Comparison of ENCODE assay signal across 17 mouse cellular contexts in genomic region chr1:161570762-161571161, GRCm38 (mm10).
"Had no signal": no experiment of that assay in that cellular context is flagged by ENCODE, and none has a peak within 500 bp of the region (broad histone marks: within the 10 kb centered on the region; RNA-seq: fewer than 3 reads in every experiment).

No protein-coding gene starts in this region.

- H3K36me3 ChIP-seq: liver, embryonic 13.5 days; midbrain, embryonic 12.5 days; midbrain, embryonic 15.5 days; neural tube, embryonic 12.5 days; neural tube, embryonic 15.5 days had no signal

- H3K9ac ChIP-seq: liver, embryonic 13.5 days; midbrain, embryonic 12.5 days; midbrain, embryonic 15.5 days; neural tube, embryonic 12.5 days; neural tube, embryonic 15.5 days had no signal

- H3K4me2 ChIP-seq: liver, embryonic 13.5 days; midbrain, embryonic 12.5 days; midbrain, embryonic 15.5 days; neural tube, embryonic 12.5 days; neural tube, embryonic 15.5 days had no signal

- H3K9me3 ChIP-seq: liver, embryonic 13.5 days; midbrain, embryonic 12.5 days; midbrain, embryonic 15.5 days; neural tube, embryonic 12.5 days; neural tube, embryonic 15.5 days had no signal

- H3K4me1 ChIP-seq: liver, embryonic 13.5 days; midbrain, embryonic 12.5 days; midbrain, embryonic 15.5 days; neural tube, embryonic 12.5 days; neural tube, embryonic 15.5 days had no signal

- H3K27me3 ChIP-seq: liver, embryonic 13.5 days; midbrain, embryonic 12.5 days; midbrain, embryonic 15.5 days; neural tube, embryonic 12.5 days; neural tube, embryonic 15.5 days had no signal

- H3K27ac ChIP-seq: layer of hippocampus, adult 2 months; liver, embryonic 13.5 days; macrophage; midbrain, embryonic 12.5 days; midbrain, embryonic 15.5 days; neural tube, embryonic 12.5 days; neural tube, embryonic 15.5 days; stomach, postnatal 0 days had no signal

- DNase-seq: kidney, postnatal 10 days; layer of hippocampus, adult 9-11 months; liver, embryonic 13.5 days; lung, adult 2 months; right cerebral cortex, adult 18-20 months; right cerebral cortex, postnatal 14 days; right cerebral cortex, postnatal 4 days; thymus, adult 2 months; thymus, postnatal 36 days had no signal

- ATAC-seq: intestine, postnatal 0 days; midbrain, embryonic 15.5 days had no signal

- H3K4me3 ChIP-seq: layer of hippocampus, adult 2 months; liver, embryonic 13.5 days; midbrain, embryonic 12.5 days; midbrain, embryonic 15.5 days; neural tube, embryonic 12.5 days; neural tube, embryonic 15.5 days had no signal
